Comparison of ENCODE assay signal across 8 mouse cellular contexts in the genomic region with DNA sequence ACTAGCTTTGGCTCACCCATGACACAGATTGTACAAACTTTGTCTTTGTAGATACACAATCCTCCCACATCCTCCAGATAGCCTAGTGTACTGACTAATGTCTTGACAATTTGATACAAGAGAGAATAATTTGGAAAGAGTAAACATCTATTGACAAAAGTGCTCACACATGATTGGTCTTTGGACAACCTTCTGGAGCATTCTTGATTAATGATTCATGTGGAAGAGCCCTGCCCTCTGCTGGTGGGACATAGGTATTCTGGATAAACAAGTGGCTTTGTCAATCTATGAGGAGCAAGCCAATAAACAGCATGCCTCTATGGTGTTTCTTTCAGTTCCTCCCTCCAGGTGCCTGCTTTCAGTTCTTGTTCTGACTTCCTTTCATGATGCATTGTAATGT.
A peak's percentile ranks its signal among the peaks of the same experiment; 100 is the strongest.
DNase-seq lines count a peak whose midpoint lies in the region; ATAC-seq and TF ChIP-seq lines count a peak whose summit lies in the region.

No protein-coding gene starts in this region.

- H3K4me1 ChIP-seq in heart, postnatal 0 days (ENCODE audit: control insufficient read depth, insufficient read depth): no peaks in the 10 kb centered on the region
- H3K4me1 ChIP-seq in heart, embryonic 12.5 days (replicated peaks): no peaks in the 10 kb centered on the region
- H3K4me1 ChIP-seq in embryonic facial prominence, embryonic 10.5 days: no peaks in the 10 kb centered on the region

- H3K4me3 ChIP-seq in heart, postnatal 0 days (ENCODE audit: low read depth, low read length): no peak overlapping the region
- H3K4me3 ChIP-seq in heart, embryonic 12.5 days: no peak overlapping the region
- H3K4me3 ChIP-seq in embryonic facial prominence, embryonic 10.5 days: no peak overlapping the region

- H3K27ac ChIP-seq in heart, postnatal 0 days (ENCODE audit: low read depth): no peak overlapping the region
- H3K27ac ChIP-seq in heart, embryonic 12.5 days (ENCODE audit: poor library complexity, severe bottlenecking): no peak overlapping the region
- no peak overlapping the region for H3K27ac ChIP-seq in embryonic facial prominence, embryonic 10.5 days (replicated peaks)

- no peak for ATAC-seq in heart, postnatal 0 days (ENCODE audit: insufficient read depth, low read depth)
- ATAC-seq in heart, embryonic 12.5 days (ENCODE audit: insufficient number of reproducible peaks, low FRiP score): no peak

- TF ChIP-seq CTCF in heart, postnatal 0 days (IDR thresholded peaks at IDR 0.05; ENCODE audit: low read depth): peak; percentile 55

- no peaks in the 10 kb centered on the region for H3K27me3 ChIP-seq in heart, postnatal 0 days (ENCODE audit: control insufficient read depth, insufficient read depth, low read length)
- H3K27me3 ChIP-seq in heart, embryonic 12.5 days (replicated peaks): no peaks in the 10 kb centered on the region
- H3K27me3 ChIP-seq in embryonic facial prominence, embryonic 10.5 days (replicated peaks; ENCODE audit: low read depth, poor library complexity, severe bottlenecking): no peaks in the 10 kb centered on the region

- no peak overlapping the region for H3K4me2 ChIP-seq in heart, postnatal 0 days (ENCODE audit: low read depth, low read length)
- no peak overlapping the region for H3K4me2 ChIP-seq in heart, embryonic 12.5 days

- H3K36me3 ChIP-seq in heart, postnatal 0 days (replicated peaks; ENCODE audit: control insufficient read depth, insufficient read depth, low read length): no peaks in the 10 kb centered on the region
- no peaks in the 10 kb centered on the region for H3K36me3 ChIP-seq in heart, embryonic 12.5 days
- no peaks in the 10 kb centered on the region for H3K36me3 ChIP-seq in embryonic facial prominence, embryonic 10.5 days (replicated peaks)

- TF ChIP-seq EP300 in heart, postnatal 0 days (IDR thresholded peaks at IDR 0.05; ENCODE audit: low read depth): no peak

- no peaks in the 10 kb centered on the region for H3K9me3 ChIP-seq in heart, postnatal 0 days (replicated peaks; ENCODE audit: control insufficient read depth, low read length)
- H3K9me3 ChIP-seq in heart, embryonic 12.5 days (replicated peaks): no peaks in the 10 kb centered on the region
- H3K9me3 ChIP-seq in embryonic facial prominence, embryonic 10.5 days: no peaks in the 10 kb centered on the region

- DNase-seq in heart, postnatal 0 days (ENCODE audit: low spot score): peak; percentile 21
- peak; percentile 5 for DNase-seq in ovary, postnatal 36 days (ENCODE audit: low spot score)
- no peak for DNase-seq in ovary, adult 18-20 months (ENCODE audit: low spot score)
- peak; percentile 46 for DNase-seq in embryonic facial prominence, embryonic 10.5 days (ENCODE audit: low spot score)
- peak; percentile 17 for DNase-seq in right cerebral cortex, postnatal 14 days
- no peak for DNase-seq in thymus, postnatal 0 days (ENCODE audit: low spot score)
- DNase-seq in spleen, adult 12 weeks (ENCODE audit: low spot score): no peak

- H3K9ac ChIP-seq in heart, postnatal 0 days (replicated peaks; ENCODE audit: low read depth, low read length): no peak overlapping the region
- no peak overlapping the region for H3K9ac ChIP-seq in heart, embryonic 12.5 days

Comparison
In these comparisons a context has a peak if more than half of its experiments do, and no peak if none do; other contexts are left out.
1. DNase-seq: peak in heart, postnatal 0 days (single experiment), ovary, postnatal 36 days (single experiment), embryonic facial prominence, embryonic 10.5 days (single experiment) and right cerebral cortex, postnatal 14 days (single experiment); none in ovary, adult 18-20 months (single experiment), thymus, postnatal 0 days (single experiment) and spleen, adult 12 weeks (single experiment).